Mouse (Mus musculus) left cerebral cortex, postnatal 25 days (tissue): ENCODE data around the gene Apol9a. TPM values are rescaled to one million over a fixed set of nuclear protein-coding genes. Genes with fewer than 3 reads are reported as not detected.

Experiments used
- DNase-seq, 2 experiments: peaks; one replicate each; pipeline ENCODE4 v3.0.0; 2022; ENCODE audit warnings: low spot score in 2 of 2, mixed read lengths in 1 of 2
- intact Hi-C: fragments of 180-260 bp; cut with DNase I; formaldehyde crosslinking; loops from one replicate; pipeline ENCODE4 v1.15.1; 2025
- total RNA-seq, 2 experiments: library from RNA; stranded (reverse); gene quantifications; 2 replicates each; pipeline ENCODE4 v1.2.3; 2021

Apol9a gene
- total RNA-seq, 2 experiments from 2014 or later: not detected

GRCm38 (mm10) chr15:77381481-77381880, 29.5 kb downstream of the Apol9a start:
- intact Hi-C loops: no loop called here
- no peak for DNase-seq

DNA sequence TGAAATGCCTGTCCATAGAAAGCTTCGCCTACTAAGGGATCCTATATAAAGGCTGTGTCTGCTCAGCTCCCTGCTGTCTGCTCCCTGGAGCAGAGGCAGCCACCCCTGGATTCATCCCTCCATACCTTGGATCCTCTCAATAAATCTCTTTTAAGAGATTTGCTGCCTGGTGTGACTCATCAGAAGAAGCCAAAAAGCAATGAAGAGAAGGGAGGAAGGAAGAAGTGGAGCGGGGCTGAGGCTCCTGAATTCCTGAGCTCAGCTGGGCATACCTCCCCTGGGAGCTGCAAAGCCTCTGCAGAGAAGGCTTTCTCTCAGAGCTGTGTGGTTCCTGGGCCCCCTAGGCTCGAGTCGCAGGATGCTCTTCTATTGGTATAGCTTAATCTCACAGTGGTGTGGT, 31.0 kb downstream of the Apol9a start:
- intact Hi-C loops: no loop called here
- peak in 1 of 2 experiments; percentile 20 for DNase-seq

- no peak for DNase-seq
- intact Hi-C loops: no loop called here
Observed at GRCm38 (mm10) chr15:77377419-77377818, 33.5 kb downstream of the Apol9a start.

- intact Hi-C loops: no loop called here
- DNase-seq: no peak
Observed at GRCm38 (mm10) chr15:77376920-77377319, 34.0 kb downstream of the Apol9a start.

- intact Hi-C loops: no loop called here
Observed at GRCm38 (mm10) chr15:77370588-77370987, 40.3 kb downstream of the Apol9a start.

GRCm38 (mm10) chr15:77369981-77370380, 41.0 kb downstream of the Apol9a start:
- intact Hi-C loops: loop anchor here (5.0 to 10.0 kb wide), 2 partner anchors 375 to 398 kb away; no protein-coding TSS in a partner anchor
- DNase-seq: no peak

More at GRCm38 (mm10) chr15:77370588-77370987, 40.3 kb downstream of the Apol9a start:
- DNase-seq: no peak

DNA sequence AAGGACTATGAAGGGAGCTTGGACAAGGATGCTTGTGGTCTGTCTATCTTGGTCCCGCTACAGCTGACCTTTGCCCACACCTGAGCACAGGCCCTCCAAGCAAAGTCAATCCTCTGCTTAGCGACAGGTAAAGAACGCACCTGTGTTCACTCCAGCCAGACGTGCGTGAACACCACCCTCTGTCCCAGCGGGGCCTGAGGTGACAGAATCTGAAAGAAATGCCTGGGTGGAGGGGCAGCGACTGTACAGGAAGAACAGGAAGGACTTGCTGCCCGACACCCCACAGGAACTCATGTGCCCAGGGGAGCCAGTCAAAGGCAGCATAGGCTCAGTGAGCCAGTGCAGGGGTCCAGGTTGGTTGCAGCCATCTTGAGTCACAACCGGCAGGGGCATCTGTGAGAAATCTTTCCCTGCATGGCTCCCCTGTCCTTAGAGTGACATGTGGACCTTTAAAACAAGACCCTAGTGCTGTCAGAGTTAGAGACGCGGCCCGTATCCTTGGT, 42.1 kb downstream of the Apol9a start:
- DNase-seq: no peak
- intact Hi-C loops: loop anchor here (5.0 to 10.0 kb wide), 2 partner anchors 374 to 397 kb away; no protein-coding TSS in a partner anchor

- DNase-seq: peak; percentile 92 to 98
- intact Hi-C loops: loop anchor here (5.0 to 10.0 kb wide), 2 partner anchors 373 to 396 kb away; no protein-coding TSS in a partner anchor
Observed at GRCm38 (mm10) chr15:77368148-77368547, 42.8 kb downstream of the Apol9a start.

DNA sequence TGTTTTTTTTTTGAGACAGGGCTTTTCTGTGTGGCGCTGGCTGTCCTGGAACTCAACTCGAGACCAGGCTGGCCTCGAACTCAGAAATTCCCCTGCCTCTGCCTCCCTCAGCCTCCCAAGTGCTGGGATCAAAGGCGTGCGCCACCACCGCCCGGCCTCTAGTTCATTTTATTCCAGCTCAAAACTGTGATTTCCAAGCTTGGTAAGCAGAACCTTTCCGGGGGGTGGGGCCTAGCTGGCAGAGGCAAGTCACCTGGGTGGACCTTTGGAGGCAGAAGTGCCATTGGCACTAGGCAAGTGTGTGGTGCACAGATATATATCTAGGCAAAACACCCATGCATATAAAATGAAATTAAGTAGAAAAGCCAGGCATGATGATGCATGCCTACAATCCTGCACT, 43.4 kb downstream of the Apol9a start:
- no peak for DNase-seq
- intact Hi-C loops: loop anchor here (2.0 to 10.0 kb wide), 4 partner anchors 99 to 395 kb away; no protein-coding TSS in a partner anchor

DNA sequence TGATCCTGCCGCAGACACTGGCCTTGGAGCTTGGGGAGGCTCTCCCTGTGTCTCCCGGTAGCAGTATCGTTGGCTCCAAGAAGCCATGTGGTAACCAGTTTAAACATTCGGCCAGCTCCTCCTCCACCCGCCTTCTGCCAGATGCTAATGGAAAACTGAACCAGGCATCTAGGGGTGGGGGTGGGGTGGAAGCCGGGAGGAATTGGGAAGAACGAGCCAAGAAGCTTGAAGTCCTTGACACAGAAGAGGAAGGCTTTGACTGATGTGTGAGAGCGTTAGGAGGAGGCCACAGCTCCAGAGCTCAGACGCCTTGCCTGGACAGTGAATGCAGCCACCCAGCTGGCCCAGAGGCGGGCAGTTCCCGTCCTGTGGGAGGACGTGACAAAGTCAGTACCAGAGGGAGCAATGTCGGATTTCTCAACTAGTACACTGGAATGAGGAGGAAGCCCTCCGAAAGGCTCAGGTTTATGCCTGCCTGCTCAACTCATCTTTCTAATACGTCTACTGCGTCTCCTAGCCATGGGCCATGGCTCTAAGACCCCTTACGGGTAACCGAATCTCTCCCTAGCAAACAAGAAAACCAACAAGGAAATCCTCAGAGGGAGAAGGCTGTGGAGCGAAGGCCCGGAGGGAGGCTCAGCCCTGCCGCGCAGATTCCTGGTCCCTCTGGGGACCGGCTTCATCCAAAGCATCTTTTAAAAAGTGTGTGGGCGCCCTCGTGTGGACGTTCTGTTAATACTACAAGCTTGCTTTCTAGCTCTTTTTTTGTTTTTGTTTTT, 44.0 kb downstream of the Apol9a start:
- intact Hi-C loops: loop anchor here (2.0 to 10.0 kb wide), 4 partner anchors 98 to 395 kb away; no protein-coding TSS in a partner anchor
- peak; percentile 79 to 90 for DNase-seq

- intact Hi-C loops: loop anchor here (2.0 to 10.0 kb wide), 4 partner anchors 97 to 394 kb away; no protein-coding TSS in a partner anchor
- peak in 1 of 2 experiments; percentile 34 for DNase-seq
Observed at GRCm38 (mm10) chr15:77365700-77366570, 45.0 kb downstream of the Apol9a start.

DNA sequence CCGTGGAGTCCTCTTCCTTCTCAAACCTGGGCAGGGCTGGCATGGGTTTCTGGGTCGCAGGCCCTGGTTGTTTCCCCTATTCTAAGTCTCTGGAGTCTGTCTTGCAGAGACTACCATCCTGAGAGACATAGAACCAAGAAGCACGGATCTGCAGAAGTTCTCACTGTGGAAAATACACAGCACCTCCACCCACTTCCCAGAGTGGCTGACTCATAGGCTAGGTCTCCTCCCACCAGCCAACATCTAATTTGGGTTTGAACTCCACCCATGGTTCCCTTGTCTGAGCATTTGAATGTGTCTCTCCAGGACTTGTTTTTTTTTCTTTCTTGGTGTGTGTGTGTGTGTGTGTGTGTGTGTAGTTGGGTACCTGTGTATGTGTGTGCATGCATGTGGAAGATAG, 46.9 kb downstream of the Apol9a start:
- intact Hi-C loops: loop anchor here (10.0 kb wide), 1 partner anchor 369 kb away; no protein-coding TSS in a partner anchor
- DNase-seq: peak; percentile 69 to 95

- DNase-seq: peak in 1 of 2 experiments; percentile 42
- intact Hi-C loops: loop anchor here (10.0 kb wide), 1 partner anchor 369 kb away; no protein-coding TSS in a partner anchor
Observed at GRCm38 (mm10) chr15:77363578-77363977, 47.4 kb downstream of the Apol9a start.

- no peak for DNase-seq
- intact Hi-C loops: loop anchor here (10.0 kb wide), 1 partner anchor 368 kb away; no protein-coding TSS in a partner anchor
Observed at GRCm38 (mm10) chr15:77362952-77363351, 48.0 kb downstream of the Apol9a start.

- intact Hi-C loops: loop anchor here (2.0 to 10.0 kb wide), 3 partner anchors 133 to 365 kb away; no protein-coding TSS in a partner anchor
- DNase-seq: no peak
Observed at GRCm38 (mm10) chr15:77359905-77360304, 51.0 kb downstream of the Apol9a start.

- intact Hi-C loops: loop anchor here (2.0 to 5.0 kb wide), 2 partner anchors 133 to 207 kb away; no protein-coding TSS in a partner anchor
Observed at GRCm38 (mm10) chr15:77359486-77359885, 51.4 kb downstream of the Apol9a start.

DNA sequence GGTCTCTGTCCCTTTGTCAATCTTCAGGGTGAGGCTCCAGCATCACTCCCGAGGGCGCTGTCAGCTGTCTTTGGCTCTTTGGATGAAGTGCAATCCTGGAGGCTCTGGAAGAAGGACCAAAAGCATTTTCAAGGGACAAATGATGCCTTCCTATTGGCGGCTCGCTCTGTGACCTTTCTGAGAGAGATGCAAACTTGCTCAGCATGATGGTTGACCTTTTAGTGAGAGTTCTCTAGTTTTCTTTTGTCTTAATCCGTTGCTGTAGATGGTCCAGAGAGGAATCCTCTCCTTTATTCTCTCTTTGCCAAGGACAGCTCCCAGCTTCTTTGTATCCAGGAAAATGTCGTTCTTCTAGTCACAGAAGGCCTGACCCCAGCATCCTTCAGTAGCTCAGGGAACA, 51.9 kb downstream of the Apol9a start:
- intact Hi-C loops: loop anchor here (2.0 to 5.0 kb wide), 2 partner anchors 132 to 207 kb away; no protein-coding TSS in a partner anchor
- DNase-seq: no peak

More at GRCm38 (mm10) chr15:77359486-77359885, 51.4 kb downstream of the Apol9a start:
- DNase-seq: no peak

DNA sequence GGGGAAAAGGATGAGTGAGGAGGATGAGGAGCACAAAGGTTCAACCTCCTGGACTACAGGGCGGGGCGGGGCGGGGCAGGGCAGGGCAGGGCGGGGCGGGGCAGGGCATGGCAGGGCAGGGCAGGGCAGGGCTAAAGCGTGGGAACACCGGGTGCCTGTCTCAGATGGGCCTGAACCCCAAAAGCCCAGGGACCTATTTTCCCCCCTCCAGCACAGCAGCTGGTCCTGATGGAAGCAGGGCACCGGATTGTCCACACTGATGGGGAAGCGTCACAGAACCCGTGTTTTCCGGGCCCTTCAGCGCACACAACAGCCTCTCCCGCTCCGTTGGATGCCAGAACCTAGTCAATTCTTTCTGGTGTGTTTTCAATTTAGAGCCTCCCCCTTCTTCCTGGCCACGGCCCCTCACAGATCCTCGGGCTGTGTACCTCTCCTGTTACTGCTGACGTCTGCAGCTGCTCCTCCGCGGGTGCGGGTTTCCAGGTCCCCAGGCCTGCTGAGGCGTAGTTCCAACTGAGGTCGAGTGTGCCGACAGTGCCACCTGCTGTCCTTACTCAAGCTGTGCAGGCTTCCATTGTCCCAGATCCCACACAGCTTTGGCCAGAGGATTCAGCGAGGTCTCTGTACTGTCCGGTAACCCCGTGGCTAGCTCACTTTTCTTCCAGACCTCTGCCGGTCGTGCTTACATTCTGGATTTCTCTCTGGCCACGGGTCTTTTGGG, 52.5 kb downstream of the Apol9a start:
- peak; percentile 88 to 94 for DNase-seq
- intact Hi-C loops: loop anchor here (2.0 to 5.0 kb wide), 2 partner anchors 132 to 206 kb away; no protein-coding TSS in a partner anchor
